ENCODE assay signal across 8 mouse cellular contexts in the genomic region with DNA sequence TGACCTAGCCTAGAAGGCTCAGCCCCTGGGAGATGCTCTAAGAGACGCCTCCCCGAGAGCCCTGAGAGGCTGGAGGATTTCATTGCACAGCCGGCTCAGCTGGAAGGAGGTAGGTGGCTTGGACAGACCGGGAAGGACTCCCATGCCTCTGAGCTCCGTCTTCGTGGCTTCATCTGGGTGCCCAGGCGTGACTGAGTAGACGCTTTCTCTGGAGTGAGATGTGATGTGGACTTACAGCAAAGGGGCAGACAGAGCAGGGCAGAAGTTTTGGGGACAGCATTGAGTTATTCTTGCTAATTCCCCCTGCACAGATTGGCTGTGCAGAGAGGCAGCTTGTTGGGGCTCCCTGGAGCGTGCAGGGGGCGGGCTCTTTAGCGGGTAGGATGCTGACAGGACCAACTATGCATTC. TPM values are rescaled to one million over a fixed set of nuclear protein-coding genes. Genes with fewer than 3 reads are reported as not detected.
DNase-seq lines count a peak whose midpoint lies in the region; ATAC-seq and TF ChIP-seq lines count a peak whose summit lies in the region.

No protein-coding gene starts in this region.

- peak overlapping the region; percentile 45; the same call in 1 of the 2 replicates for H3K9ac ChIP-seq in kidney, embryonic 14.5 days (ENCODE audit: low read depth, low read length)
- H3K9ac ChIP-seq in heart, embryonic 15.5 days: peak overlapping the region; percentile 26
- H3K9ac ChIP-seq in liver, embryonic 16.5 days (ENCODE audit: low read depth, low read length): no peak overlapping the region

- H3K36me3 ChIP-seq in kidney, embryonic 14.5 days (ENCODE audit: control insufficient read depth, insufficient read depth, low read length): no peaks in the 10 kb centered on the region
- no peaks in the 10 kb centered on the region for H3K36me3 ChIP-seq in heart, embryonic 15.5 days
- no peaks in the 10 kb centered on the region for H3K36me3 ChIP-seq in liver, embryonic 16.5 days (ENCODE audit: control insufficient read depth, insufficient read depth)

- H3K4me2 ChIP-seq in kidney, embryonic 14.5 days (replicated peaks; ENCODE audit: low read depth, low read length): peak overlapping the region; percentile 46
- H3K4me2 ChIP-seq in heart, embryonic 15.5 days: peak overlapping the region; percentile 61
- no peak overlapping the region for H3K4me2 ChIP-seq in liver, embryonic 16.5 days (ENCODE audit: low read depth, low read length)

- 3% methylated on average over 11 of the region's 11 CpGs for WGBS in kidney, embryonic 14.5 days
- WGBS in heart, embryonic 15.5 days: 6% methylated on average over 11 of the region's 11 CpGs
- WGBS in liver, embryonic 16.5 days (ENCODE audit: insufficient replicate concordance): 13% methylated on average over 11 of the region's 11 CpGs

- H3K9me3 ChIP-seq in kidney, embryonic 14.5 days (ENCODE audit: control insufficient read depth, low read length): no peaks in the 10 kb centered on the region
- no peaks in the 10 kb centered on the region for H3K9me3 ChIP-seq in heart, embryonic 15.5 days (replicated peaks)
- no peaks in the 10 kb centered on the region for H3K9me3 ChIP-seq in liver, embryonic 16.5 days (replicated peaks; ENCODE audit: control insufficient read depth, low read length)

- H3K27me3 ChIP-seq in kidney, embryonic 14.5 days (ENCODE audit: control insufficient read depth, insufficient read depth, low read length): no peaks in the 10 kb centered on the region
- no peaks in the 10 kb centered on the region; the same call in 1 of the 2 replicates for H3K27me3 ChIP-seq in heart, embryonic 15.5 days
- H3K27me3 ChIP-seq in liver, embryonic 16.5 days (ENCODE audit: control insufficient read depth, insufficient read depth, low read depth, low read length): peaks cover 8% of the 10 kb centered on the region

- H3K4me1 ChIP-seq in kidney, embryonic 14.5 days (ENCODE audit: control insufficient read depth, insufficient read depth, low read length): peaks cover 46% of the 10 kb centered on the region
- no peaks in the 10 kb centered on the region; the same call in 1 of the 2 replicates for H3K4me1 ChIP-seq in cortical plate, adult 2 months (ENCODE audit: control insufficient read depth, insufficient read depth, low read length)
- peaks cover 72% of the 10 kb centered on the region for H3K4me1 ChIP-seq in heart, embryonic 15.5 days (replicated peaks)
- H3K4me1 ChIP-seq in liver, embryonic 16.5 days (ENCODE audit: control insufficient read depth, low read depth, low read length): no peaks in the 10 kb centered on the region

- DNase-seq in kidney, adult 11 months: no peak
- no peak for DNase-seq in natural killer cell, adult 2 months (ENCODE audit: low spot score in 2 of 2)
- DNase-seq in layer of hippocampus, postnatal 36 days: no peak
- DNase-seq in spleen, adult 18-20 months: no peak

- no peak for TF ChIP-seq CTCF in cortical plate, adult 2 months (IDR thresholded peaks at IDR 0.05; ENCODE audit: extremely low read depth, insufficient read depth, low read length)

- peak; percentile 29; the same call in 1 of the 2 replicates for ATAC-seq in kidney, embryonic 14.5 days (ENCODE audit: low FRiP score, low TSS enrichment)
- ATAC-seq in heart, embryonic 15.5 days (replicated peaks; ENCODE audit: insufficient number of reproducible peaks, insufficient read depth, low FRiP score, low read depth): no peak
- ATAC-seq in liver, embryonic 16.5 days (ENCODE audit: low read depth): no peak

- no peak for TF ChIP-seq POLR2A in cortical plate, adult 2 months (IDR thresholded peaks at IDR 0.05; ENCODE audit: extremely low read depth, insufficient read depth, low read length)

- H3K27ac ChIP-seq in kidney, embryonic 14.5 days (ENCODE audit: low read depth, low read length): no peak overlapping the region
- H3K27ac ChIP-seq in cortical plate, adult 2 months (ENCODE audit: insufficient read depth, low read length): no peak overlapping the region
- H3K27ac ChIP-seq in heart, embryonic 15.5 days: peak overlapping the region; percentile 80
- H3K27ac ChIP-seq in liver, embryonic 16.5 days (ENCODE audit: low read length): 0 out of 2 replicates have a peak overlapping the region, but pooled peaks have one; percentile 17

- H3K4me3 ChIP-seq in kidney, embryonic 14.5 days (ENCODE audit: low read length): peak overlapping the region; percentile 15
- peak overlapping the region; percentile 1; the same call in 1 of the 2 replicates for H3K4me3 ChIP-seq in cortical plate, adult 2 months (ENCODE audit: insufficient read depth, low read length)
- H3K4me3 ChIP-seq in heart, embryonic 15.5 days: peak overlapping the region; percentile 43
- peak overlapping the region; percentile 20; the same call in 1 of the 2 replicates for H3K4me3 ChIP-seq in liver, embryonic 16.5 days (ENCODE audit: low read depth, low read length)

RNA-seq across cellular contexts. Expression of gene C1qtnf1, which starts 0.5 kb away (rescaled TPM):
- 2.8 and 4.0 TPM in 2 replicates for polyA plus RNA-seq in kidney, embryonic 14.5 days (2014; fragmentation: Nextera tagmentation; extraction: Ambion mirVana)
- polyA plus RNA-seq in cortical plate, adult 2 months (2012; rRNA removed): 3.0 and 3.4 TPM in 2 replicates
- polyA plus RNA-seq in heart, embryonic 15.5 days (2015; fragmentation: Nextera tagmentation; extraction: Ambion mirVana): 7.9 and 10.1 TPM in 2 replicates
- polyA plus RNA-seq in liver, embryonic 16.5 days (2015; fragmentation: Nextera tagmentation; extraction: Ambion mirVana): 2.0 and 2.5 TPM in 2 replicates
- 1 to 10 TPM; 2.2 to 2.7 TPM for total RNA-seq in layer of hippocampus, postnatal 36 days (2021)

RNA-seq across cellular contexts. Expression of gene Cant1, which starts 9.6 kb away (rescaled TPM):
- polyA plus RNA-seq in kidney, embryonic 14.5 days (2014; fragmentation: Nextera tagmentation; extraction: Ambion mirVana): 19.0 and 24.1 TPM in 2 replicates
- polyA plus RNA-seq in cortical plate, adult 2 months (2012; rRNA removed): 36.9 and 39.0 TPM in 2 replicates
- polyA plus RNA-seq in heart, embryonic 15.5 days (2015; fragmentation: Nextera tagmentation; extraction: Ambion mirVana): 17.2 and 24.3 TPM in 2 replicates
- 6.8 and 8.2 TPM in 2 replicates for polyA plus RNA-seq in liver, embryonic 16.5 days (2015; fragmentation: Nextera tagmentation; extraction: Ambion mirVana)
- total RNA-seq in layer of hippocampus, postnatal 36 days (2021): 10 to 100 TPM; 39.9 TPM

RNA-seq across cellular contexts. Expression of gene Lgals3bp, which starts 26.6 kb away (rescaled TPM):
- polyA plus RNA-seq in kidney, embryonic 14.5 days (2014; fragmentation: Nextera tagmentation; extraction: Ambion mirVana): 11.8 and 13.0 TPM in 2 replicates
- 29.1 and 37.5 TPM in 2 replicates for polyA plus RNA-seq in cortical plate, adult 2 months (2012; rRNA removed)
- 9.6 and 20.7 TPM in 2 replicates for polyA plus RNA-seq in heart, embryonic 15.5 days (2015; fragmentation: Nextera tagmentation; extraction: Ambion mirVana)
- 33.9 and 43.7 TPM in 2 replicates for polyA plus RNA-seq in liver, embryonic 16.5 days (2015; fragmentation: Nextera tagmentation; extraction: Ambion mirVana)
- 10 to 100 TPM; 17.1 to 17.3 TPM for total RNA-seq in layer of hippocampus, postnatal 36 days (2021)

RNA-seq across cellular contexts. Expression of gene Engase, which starts 48.2 kb away (rescaled TPM):
- polyA plus RNA-seq in kidney, embryonic 14.5 days (2014; fragmentation: Nextera tagmentation; extraction: Ambion mirVana): 3.9 and 9.7 TPM in 2 replicates
- polyA plus RNA-seq in cortical plate, adult 2 months (2012; rRNA removed): 10.3 and 12.0 TPM in 2 replicates
- polyA plus RNA-seq in heart, embryonic 15.5 days (2015; fragmentation: Nextera tagmentation; extraction: Ambion mirVana): 4.1 and 5.0 TPM in 2 replicates
- polyA plus RNA-seq in liver, embryonic 16.5 days (2015; fragmentation: Nextera tagmentation; extraction: Ambion mirVana): 5.7 and 7.6 TPM in 2 replicates
- 10 to 100 TPM; 15.2 to 15.5 TPM for total RNA-seq in layer of hippocampus, postnatal 36 days (2021)

Comparison
In these comparisons a context has a peak if more than half of its experiments do, and no peak if none do; other contexts are left out.
1. H3K27ac ChIP-seq: peak in heart, embryonic 15.5 days (single experiment) and liver, embryonic 16.5 days (single experiment); none in kidney, embryonic 14.5 days (single experiment) and cortical plate, adult 2 months (single experiment).
2. Peak in every context shown above with its lines, with median percentiles within 50 percentile points of each other: H3K4me3 ChIP-seq.